Comparison of ENCODE assay signal across 8 mouse cellular contexts in genomic region chr9:114389371-114389904, GRCm38 (mm10). TPM values are rescaled to one million over a fixed set of nuclear protein-coding genes. Genes with fewer than 3 reads are reported as not detected.
DNase-seq lines count a peak whose midpoint lies in the region; ATAC-seq and TF ChIP-seq lines count a peak whose summit lies in the region.

No protein-coding gene starts in this region.

- peak; percentile 18; the same call in 1 of the 2 replicates for TF ChIP-seq CTCF in cerebellum, adult 2 months (IDR thresholded peaks at IDR 0.05; ENCODE audit: borderline replicate concordance, insufficient read depth, low read depth, low read length)
- peak; percentile 62 for TF ChIP-seq CTCF in Patski (IDR thresholded peaks at IDR 0.05)

- WGBS in cerebellum, adult 2 months = 84% methylated on average over 8 of the region's 8 CpGs
- WGBS in forebrain, embryonic 15.5 days = 76% methylated on average over 8 of the region's 8 CpGs
- WGBS in limb, embryonic 12.5 days = 78% methylated on average over 8 of the region's 8 CpGs
- 77% methylated on average over 8 of the region's 8 CpGs for WGBS in neural tube, embryonic 12.5 days

- TF ChIP-seq POLR2A in cerebellum, adult 2 months (IDR thresholded peaks at IDR 0.05; ENCODE audit: borderline replicate concordance, insufficient read depth, low read length) = no peak

- no peaks in the 10 kb centered on the region; the same call in 1 of the 2 replicates for H3K4me1 ChIP-seq in cerebellum, adult 2 months (ENCODE audit: control insufficient read depth, insufficient read depth, low read length)
- H3K4me1 ChIP-seq in forebrain, embryonic 15.5 days = peaks cover 5% of the 10 kb centered on the region; the same call in 1 of the 2 replicates
- peaks cover 17% of the 10 kb centered on the region for H3K4me1 ChIP-seq in limb, embryonic 12.5 days (replicated peaks)
- H3K4me1 ChIP-seq in neural tube, embryonic 12.5 days = no peaks in the 10 kb centered on the region; the same call in 1 of the 2 replicates

- H3K9me3 ChIP-seq in forebrain, embryonic 15.5 days = no peaks in the 10 kb centered on the region; the same call in 1 of the 2 replicates
- H3K9me3 ChIP-seq in limb, embryonic 12.5 days = no peaks in the 10 kb centered on the region
- peaks cover 3% of the 10 kb centered on the region; the same call in 1 of the 2 replicates for H3K9me3 ChIP-seq in neural tube, embryonic 12.5 days

- in situ Hi-C loops in Patski (cut with MboI; ENCODE audit: low pct_unique_long_range_greater_than_20kb) = loop anchor here (25.0 kb wide), 1 partner anchor 352 kb away; the partner anchor contains the start of gene Fbxl2

- POLR2A ChIA-PET in Patski (lab: Charles Lee) = interaction anchor here (1.0 kb wide), 1 partner anchor 10 kb away, joined by 3 read pairs; no protein-coding TSS in a partner anchor

- no peak overlapping the region for H3K9ac ChIP-seq in forebrain, embryonic 15.5 days (replicated peaks)
- peak overlapping the region; percentile 83; the same call in 1 of the 2 replicates for H3K9ac ChIP-seq in limb, embryonic 12.5 days (replicated peaks)
- H3K9ac ChIP-seq in neural tube, embryonic 12.5 days = peak overlapping the region; percentile 81; the same call in 1 of the 2 replicates

- no peaks in the 10 kb centered on the region for H3K36me3 ChIP-seq in forebrain, embryonic 15.5 days
- H3K36me3 ChIP-seq in limb, embryonic 12.5 days = peaks cover 21% of the 10 kb centered on the region
- H3K36me3 ChIP-seq in neural tube, embryonic 12.5 days = no peaks in the 10 kb centered on the region

- CTCF ChIA-PET in Patski (lab: Charles Lee) = interaction anchor here (1.0 to 1.6 kb wide), 3 partner anchors 9 to 72 kb away, joined by 3 to 5 read pairs (median 3); no protein-coding TSS in a partner anchor

- peak overlapping the region; percentile 95 for H3K4me2 ChIP-seq in forebrain, embryonic 15.5 days (replicated peaks)
- peak overlapping the region; percentile 77 for H3K4me2 ChIP-seq in limb, embryonic 12.5 days
- H3K4me2 ChIP-seq in neural tube, embryonic 12.5 days (replicated peaks) = peak overlapping the region; percentile 94

- no peaks in the 10 kb centered on the region for H3K27me3 ChIP-seq in cerebellum, adult 2 months (ENCODE audit: control insufficient read depth, insufficient read depth, low read length)
- H3K27me3 ChIP-seq in Patski = no peaks in the 10 kb centered on the region
- no peaks in the 10 kb centered on the region for H3K27me3 ChIP-seq in forebrain, embryonic 15.5 days
- H3K27me3 ChIP-seq in limb, embryonic 12.5 days = no peaks in the 10 kb centered on the region
- no peaks in the 10 kb centered on the region; the same call in 1 of the 2 replicates for H3K27me3 ChIP-seq in neural tube, embryonic 12.5 days (replicated peaks)

- no peak for DNase-seq in cerebellum, adult 2 months
- no peak for DNase-seq in cerebellum, adult 9-11 months
- no peak for DNase-seq in Patski (ENCODE audit: low read depth, low spot score)
- no peak for DNase-seq in natural killer cell, adult 2 months (ENCODE audit: low spot score in 2 of 2)
- no peak for DNase-seq in spleen, postnatal 10 days (ENCODE audit: low spot score in 2 of 2)

- no peak overlapping the region for H3K27ac ChIP-seq in cerebellum, adult 2 months (ENCODE audit: insufficient read depth, low read length)
- no peak overlapping the region for H3K27ac ChIP-seq in forebrain, embryonic 15.5 days (replicated peaks)
- H3K27ac ChIP-seq in limb, embryonic 12.5 days = no peak overlapping the region; the same call in 1 of the 2 replicates
- no peak overlapping the region for H3K27ac ChIP-seq in neural tube, embryonic 12.5 days

- no peak overlapping the region for H3K4me3 ChIP-seq in cerebellum, adult 2 months (replicated peaks; ENCODE audit: insufficient read depth, low read depth, low read length)
- peak overlapping the region; percentile 74 for H3K4me3 ChIP-seq in forebrain, embryonic 15.5 days
- peak overlapping the region; percentile 85 for H3K4me3 ChIP-seq in limb, embryonic 12.5 days (replicated peaks)
- peak overlapping the region; percentile 69; the same call in 1 of the 2 replicates for H3K4me3 ChIP-seq in neural tube, embryonic 12.5 days

- ATAC-seq in Patski = no peak
- ATAC-seq in forebrain, embryonic 15.5 days (replicated peaks) = peak; percentile 30; the same call in 1 of the 2 replicates
- peak; percentile 37; the same call in 1 of the 2 replicates for ATAC-seq in limb, embryonic 12.5 days (ENCODE audit: insufficient number of reproducible peaks, insufficient read depth, low FRiP score, low TSS enrichment, low read depth)
- peak; percentile 38 for ATAC-seq in neural tube, embryonic 12.5 days (ENCODE audit: low FRiP score, low read depth)

RNA-seq across cellular contexts. Expression of gene Crtap, which starts 1.0 kb away (rescaled TPM):
- polyA plus RNA-seq in cerebellum, adult 2 months (2012; rRNA removed) = 12.9 and 13.1 TPM in 2 replicates
- 179 TPM for polyA plus RNA-seq in Patski (2021)
- polyA plus RNA-seq in forebrain, embryonic 15.5 days (2015; fragmentation: Nextera tagmentation; extraction: Ambion mirVana) = 19.9 and 20.2 TPM in 2 replicates
- polyA plus RNA-seq in limb, embryonic 12.5 days (2016; fragmentation: Nextera tagmentation; extraction: Ambion mirVana) = 89.0 and 92.9 TPM in 2 replicates
- polyA plus RNA-seq in neural tube, embryonic 12.5 days (2016; fragmentation: Nextera tagmentation; extraction: Ambion mirVana) = 41.3 and 42.8 TPM in 2 replicates

RNA-seq across cellular contexts. Expression of gene Glb1, which starts 11.4 kb away (rescaled TPM):
- 22.2 and 23.0 TPM in 2 replicates for polyA plus RNA-seq in cerebellum, adult 2 months (2012; rRNA removed)
- polyA plus RNA-seq in Patski (2021) = 66.2 TPM
- 21.6 and 21.9 TPM in 2 replicates for polyA plus RNA-seq in forebrain, embryonic 15.5 days (2015; fragmentation: Nextera tagmentation; extraction: Ambion mirVana)
- 25.0 and 27.2 TPM in 2 replicates for polyA plus RNA-seq in limb, embryonic 12.5 days (2016; fragmentation: Nextera tagmentation; extraction: Ambion mirVana)
- polyA plus RNA-seq in neural tube, embryonic 12.5 days (2016; fragmentation: Nextera tagmentation; extraction: Ambion mirVana) = 22.4 and 24.5 TPM in 2 replicates

RNA-seq across cellular contexts. Expression of gene Tmppe, which starts 11.5 kb away (rescaled TPM):
- polyA plus RNA-seq in cerebellum, adult 2 months (2012; rRNA removed) = 4.1 and 4.5 TPM in 2 replicates
- polyA plus RNA-seq in Patski (2021) = 5.7 TPM
- 7.5 and 7.7 TPM in 2 replicates for polyA plus RNA-seq in forebrain, embryonic 15.5 days (2015; fragmentation: Nextera tagmentation; extraction: Ambion mirVana)
- polyA plus RNA-seq in limb, embryonic 12.5 days (2016; fragmentation: Nextera tagmentation; extraction: Ambion mirVana) = 10.2 and 10.7 TPM in 2 replicates
- polyA plus RNA-seq in neural tube, embryonic 12.5 days (2016; fragmentation: Nextera tagmentation; extraction: Ambion mirVana) = 8.0 and 8.4 TPM in 2 replicates

RNA-seq across cellular contexts. Expression of gene Bcl2a1c, which starts 59.5 kb away (rescaled TPM):
- polyA plus RNA-seq in cerebellum, adult 2 months (2012; rRNA removed) = not detected in 2 replicates
- not detected for polyA plus RNA-seq in Patski (2021)
- polyA plus RNA-seq in forebrain, embryonic 15.5 days (2015; fragmentation: Nextera tagmentation; extraction: Ambion mirVana) = not detected in 2 replicates
- polyA plus RNA-seq in limb, embryonic 12.5 days (2016; fragmentation: Nextera tagmentation; extraction: Ambion mirVana) = not detected in 2 replicates
- polyA plus RNA-seq in neural tube, embryonic 12.5 days (2016; fragmentation: Nextera tagmentation; extraction: Ambion mirVana) = not detected in 2 replicates
